Mouse (Mus musculus) forebrain, embryonic 13.5 days (tissue): ENCODE data around the gene Prkce. TPM values are rescaled to one million over a fixed set of nuclear protein-coding genes. Genes with fewer than 3 reads are reported as not detected.
A peak's percentile ranks its signal among the peaks of the same experiment; 100 is the strongest.

Source experiments
- ATAC-seq: fragments of 200-750 bp; cut with Nextera tagmentation; 2 replicates; pipeline ENCODE4 v1.8.0; 2017
- H3K27ac ChIP-seq: fragments of 300-500 bp; sonication (generic); 2 replicates; pipeline ENCODE4 v1.5.1; 2015; ENCODE audit warnings: inconsistent platforms, mild to moderate bottlenecking, moderate library complexity
- H3K27me3 ChIP-seq: fragments of 300-500 bp; sonication (generic); 2 replicates; pipeline ENCODE4 v1.6.1; 2015; ENCODE audit warnings: mild to moderate bottlenecking, inconsistent platforms
- H3K36me3 ChIP-seq: fragments of 300-500 bp; sonication (generic); 2 replicates; pipeline ENCODE4 v1.6.1; 2015; ENCODE audit warnings: mild to moderate bottlenecking, inconsistent platforms; ENCODE audit not compliant: poor library complexity, severe bottlenecking
- H3K4me1 ChIP-seq: fragments of 300-500 bp; sonication (generic); 2 replicates; pipeline ENCODE4 v1.6.1; 2015; ENCODE audit warnings: inconsistent platforms
- H3K4me2 ChIP-seq: fragments of 300-500 bp; sonication (generic); 2 replicates; pipeline ENCODE4 v1.6.1; 2015; ENCODE audit warnings: inconsistent platforms, mild to moderate bottlenecking, moderate library complexity
- H3K4me3 ChIP-seq: fragments of 300-500 bp; sonication (generic); 2 replicates; pipeline ENCODE4 v1.5.1; 2015; ENCODE audit warnings: mild to moderate bottlenecking, inconsistent platforms
- H3K9ac ChIP-seq: fragments of 300-500 bp; sonication (generic); 2 replicates; pipeline ENCODE4 v1.6.1; 2015; ENCODE audit warnings: mild to moderate bottlenecking, inconsistent platforms
- H3K9me3 ChIP-seq: fragments of 300-500 bp; sonication (generic); replicated peaks from 2 replicates; pipeline ENCODE4 v1.6.1; 2016; ENCODE audit warnings: inconsistent platforms
- WGBS: fragments of 180-500 bp; shearing (Covaris S2); methylation state at CpG from one replicate; pipeline ENCODE4 v1.1.7; 2015; 5-methylcytosine and 5-hydroxymethylcytosine counted together
- polyA plus RNA-seq: library from polyadenylated mRNA; unstranded; fragments of >200 nt; fragmentation: Nextera tagmentation; extraction: Ambion mirVana; gene quantifications from 2 replicates; pipeline ENCODE4 v1.2.1, GENCODE M21; 2015

Prkce gene
- polyA plus RNA-seq, 1 experiment from 2014 or later = 10.9 TPM

DNA sequence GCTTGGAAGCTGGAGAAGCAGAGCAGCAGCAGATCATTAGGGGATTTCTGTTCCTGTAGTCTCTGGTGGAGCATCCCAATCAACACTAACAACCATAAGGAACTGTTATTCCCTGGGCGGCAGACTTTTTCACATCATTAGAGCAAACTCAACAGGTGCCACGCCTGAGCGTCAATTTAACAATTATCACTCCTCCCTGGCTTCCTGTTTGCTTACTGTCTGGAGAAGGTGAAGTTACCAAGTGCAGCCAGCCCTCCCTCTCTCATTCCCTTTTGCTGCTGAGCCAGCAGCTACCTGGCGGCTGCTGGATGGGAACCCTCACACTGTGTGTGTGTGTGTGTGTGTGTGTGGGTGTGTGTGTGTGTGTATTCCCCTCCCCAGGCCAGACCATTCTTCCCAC is 149.6 kb downstream of the Prkce start:
- Histone ChIP-seq H3K4me3 (no peak overlapping the region), H3K9me3 (no peaks in the 10 kb centered on the region; the same call in 1 of the 2 replicates), H3K27ac (no peak overlapping the region), H3K27me3 (no peaks in the 10 kb centered on the region), H3K4me2 (no peak overlapping the region), H3K36me3 (no peaks in the 10 kb centered on the region), H3K9ac (no peak overlapping the region), H3K4me1 (peaks cover under 1% of the 10 kb centered on the region; the same call in 1 of the 2 replicates)
- WGBS = 77% methylated on average over 4 of the region's 4 CpGs
- no peak for ATAC-seq

DNA sequence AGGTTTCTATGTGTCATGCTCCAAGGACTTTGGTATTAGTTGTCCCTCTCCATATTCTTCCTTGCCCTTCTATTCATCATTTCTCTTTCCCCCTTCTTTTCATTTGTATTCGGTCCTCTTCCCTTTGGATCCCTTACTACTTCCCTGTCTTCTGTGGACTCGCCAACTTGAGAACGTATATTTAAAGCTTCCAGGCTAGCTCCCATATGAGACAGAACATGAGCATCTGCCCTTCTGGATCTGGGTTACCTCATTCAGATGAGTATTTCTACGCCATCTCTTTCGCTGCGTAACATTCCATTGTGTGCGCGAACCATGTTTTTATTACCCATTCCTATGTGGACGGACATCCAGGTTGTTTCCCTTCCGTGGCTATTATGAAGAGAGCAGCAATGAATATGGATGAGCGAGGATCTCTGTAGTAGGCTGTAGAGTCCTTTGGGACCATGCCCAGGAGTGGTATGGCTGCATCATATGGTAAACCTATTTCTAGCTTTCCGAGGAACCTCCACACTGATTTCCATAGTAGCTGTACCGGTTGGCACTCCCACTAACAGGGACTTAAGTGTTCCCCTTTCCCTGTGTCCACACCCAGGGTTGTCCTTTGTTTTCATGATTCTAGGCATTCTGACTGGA is 152.5 kb downstream of the Prkce start:
- H3K27ac ChIP-seq = no peak overlapping the region
- H3K4me3 ChIP-seq = no peak overlapping the region
- ATAC-seq = no peak
- no peaks in the 10 kb centered on the region for H3K27me3 ChIP-seq
- 91% methylated on average over 13 of the region's 13 CpGs for WGBS
- H3K9ac ChIP-seq = no peak overlapping the region
- H3K36me3 ChIP-seq = no peaks in the 10 kb centered on the region
- no peaks in the 10 kb centered on the region; the same call in 1 of the 2 replicates for H3K9me3 ChIP-seq
- H3K4me1 ChIP-seq = no peaks in the 10 kb centered on the region
- H3K4me2 ChIP-seq = no peak overlapping the region

- H3K4me3 ChIP-seq = no peak overlapping the region
- H3K9ac ChIP-seq = no peak overlapping the region
- no peak overlapping the region for H3K4me2 ChIP-seq
- no peaks in the 10 kb centered on the region; the same call in 1 of the 2 replicates for H3K9me3 ChIP-seq
- no peak overlapping the region for H3K27ac ChIP-seq
- no peak for ATAC-seq
- no peaks in the 10 kb centered on the region for H3K4me1 ChIP-seq
- H3K36me3 ChIP-seq = no peaks in the 10 kb centered on the region
- no peaks in the 10 kb centered on the region for H3K27me3 ChIP-seq
- WGBS = 88% methylated on average over 5 of the region's 5 CpGs
Observed at GRCm38 (mm10) chr17:86322840-86323239, 155.3 kb downstream of the Prkce start.

DNA sequence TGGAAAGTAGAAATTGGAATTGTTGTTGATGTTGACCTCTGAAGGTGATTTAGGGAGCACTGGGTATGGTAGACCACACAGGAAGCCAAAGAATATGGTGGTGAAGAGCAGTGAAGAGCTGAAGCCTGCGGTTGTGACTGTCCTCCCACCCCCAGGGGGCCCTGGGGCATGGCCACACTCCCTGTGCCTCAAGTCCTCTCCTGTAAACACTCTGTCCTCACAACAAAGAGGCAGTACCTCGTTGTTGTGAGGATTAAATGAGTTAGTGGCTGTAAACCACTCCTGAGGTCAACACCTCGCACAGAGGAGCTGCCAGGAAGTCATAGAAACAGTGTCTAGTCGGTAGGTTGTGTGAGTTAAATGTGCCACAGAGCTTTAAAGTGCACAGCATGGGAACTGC is 155.7 kb downstream of the Prkce start:
- H3K27me3 ChIP-seq = no peaks in the 10 kb centered on the region
- no peak overlapping the region for H3K27ac ChIP-seq
- no peaks in the 10 kb centered on the region for H3K4me1 ChIP-seq
- H3K4me2 ChIP-seq = no peak overlapping the region
- H3K4me3 ChIP-seq = no peak overlapping the region
- no peaks in the 10 kb centered on the region; the same call in 1 of the 2 replicates for H3K9me3 ChIP-seq
- WGBS = 52% methylated on average over 4 of the region's 4 CpGs
- H3K9ac ChIP-seq = no peak overlapping the region
- no peak for ATAC-seq
- H3K36me3 ChIP-seq = no peaks in the 10 kb centered on the region

GRCm38 (mm10) chr17:86323909-86324686 is 156.5 kb downstream of the Prkce start:
- H3K4me1 ChIP-seq = peaks cover under 1% of the 10 kb centered on the region; the same call in 1 of the 2 replicates
- H3K4me3 ChIP-seq = no peak overlapping the region
- no peak overlapping the region for H3K9ac ChIP-seq
- H3K36me3 ChIP-seq = no peaks in the 10 kb centered on the region
- H3K4me2 ChIP-seq = no peak overlapping the region
- no peak overlapping the region for H3K27ac ChIP-seq
- no peaks in the 10 kb centered on the region for H3K27me3 ChIP-seq
- ATAC-seq = no peak
- 76% methylated on average over 6 of the region's 6 CpGs for WGBS
- no peaks in the 10 kb centered on the region for H3K9me3 ChIP-seq

DNA sequence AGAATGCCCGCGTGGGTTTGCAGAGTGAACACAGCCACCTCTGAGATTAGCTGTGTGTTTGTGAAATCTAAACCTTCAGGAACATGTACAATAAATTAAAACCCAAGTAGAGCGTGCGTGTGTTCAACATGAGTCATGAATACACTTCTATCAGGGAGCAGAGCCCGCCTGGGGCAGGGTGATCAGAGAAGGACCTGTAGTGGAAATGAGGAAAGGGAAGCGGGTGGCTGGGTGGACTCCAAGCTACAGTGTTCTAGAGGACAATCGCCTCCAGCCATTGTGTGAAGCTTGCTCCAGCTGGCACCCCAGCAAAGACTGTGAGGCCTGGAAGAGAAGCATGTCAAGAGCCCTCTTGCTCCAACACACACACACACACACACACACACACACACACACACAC is 157.2 kb downstream of the Prkce start:
- no peak overlapping the region for H3K4me3 ChIP-seq
- H3K9me3 ChIP-seq = no peaks in the 10 kb centered on the region
- H3K4me1 ChIP-seq = peaks cover 7% of the 10 kb centered on the region
- no peak overlapping the region for H3K27ac ChIP-seq
- H3K36me3 ChIP-seq = no peaks in the 10 kb centered on the region
- H3K27me3 ChIP-seq = no peaks in the 10 kb centered on the region
- ATAC-seq = no peak
- no peak overlapping the region for H3K9ac ChIP-seq
- no peak overlapping the region for H3K4me2 ChIP-seq
- WGBS = 89% methylated on average over 7 of the region's 7 CpGs

- H3K4me3 ChIP-seq = no peak overlapping the region
- no peaks in the 10 kb centered on the region for H3K9me3 ChIP-seq
- no peak for ATAC-seq
- peaks cover 13% of the 10 kb centered on the region for H3K4me1 ChIP-seq
- WGBS = 85% methylated on average over 10 of the region's 10 CpGs
- H3K4me2 ChIP-seq = no peak overlapping the region
- no peaks in the 10 kb centered on the region for H3K36me3 ChIP-seq
- no peaks in the 10 kb centered on the region for H3K27me3 ChIP-seq
- H3K9ac ChIP-seq = no peak overlapping the region
- H3K27ac ChIP-seq = no peak overlapping the region
Observed at GRCm38 (mm10) chr17:86325317-86325716, 157.7 kb downstream of the Prkce start.

- WGBS = 79% methylated on average over 4 of the region's 4 CpGs
- H3K36me3 ChIP-seq = no peaks in the 10 kb centered on the region
Observed at GRCm38 (mm10) chr17:86327958-86328357, 160.4 kb downstream of the Prkce start.

DNA sequence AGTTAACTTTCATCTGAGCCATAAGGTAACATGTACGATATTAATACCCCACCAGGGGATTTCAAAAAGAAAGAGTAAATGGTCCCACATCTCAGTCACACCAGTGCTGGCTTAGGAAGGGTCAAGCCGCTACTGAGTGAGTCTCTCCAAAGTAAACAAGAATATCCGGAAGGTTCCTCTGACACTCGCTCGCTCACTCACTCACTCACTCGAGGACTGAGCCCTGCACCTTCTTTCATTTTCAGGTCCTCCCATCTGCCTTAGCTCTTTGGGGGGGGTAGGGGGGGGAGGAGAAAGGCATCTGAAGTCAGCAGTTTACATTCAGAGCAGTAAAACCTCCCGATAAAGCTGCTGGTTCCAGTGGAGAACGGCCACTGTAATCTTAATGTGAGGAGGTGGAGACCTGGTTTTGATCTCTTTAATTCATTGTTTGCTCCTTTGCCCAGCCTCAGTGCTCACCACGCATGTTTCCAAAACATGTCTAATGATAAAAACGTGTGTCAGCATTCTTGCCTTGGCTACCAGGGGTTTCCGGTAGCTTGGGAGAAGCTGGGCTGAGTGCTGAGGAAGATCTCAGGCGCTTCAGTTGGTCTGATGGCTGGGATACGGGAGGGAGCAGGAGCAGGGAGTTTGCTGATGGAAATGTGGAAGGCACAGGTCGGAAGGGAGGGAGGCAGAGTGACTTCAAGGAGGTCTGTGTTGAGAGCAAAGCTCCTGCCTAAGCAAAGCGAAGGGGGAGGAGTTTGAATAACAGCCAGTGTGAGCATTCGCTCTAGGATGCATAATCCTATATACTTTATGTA is 161.9 kb downstream of the Prkce start:
- peak; percentile 58; the same call in 1 of the 2 replicates for ATAC-seq
- Histone ChIP-seq H3K9me3 (no peaks in the 10 kb centered on the region), H3K4me3 (no peak overlapping the region), H3K27ac (no peak overlapping the region), H3K27me3 (no peaks in the 10 kb centered on the region), H3K4me1 (peaks cover 18% of the 10 kb centered on the region), H3K9ac (no peak overlapping the region), H3K36me3 (no peaks in the 10 kb centered on the region), H3K4me2 (no peak overlapping the region)
- WGBS = 40% methylated on average over 16 of the region's 16 CpGs

More at GRCm38 (mm10) chr17:86327958-86328357, 160.4 kb downstream of the Prkce start:
- ATAC-seq = no peak
- no peaks in the 10 kb centered on the region for H3K27me3 ChIP-seq
- H3K4me3 ChIP-seq = no peak overlapping the region
- H3K9ac ChIP-seq = no peak overlapping the region
- H3K4me2 ChIP-seq = no peak overlapping the region
- H3K9me3 ChIP-seq = no peaks in the 10 kb centered on the region
- peaks cover 18% of the 10 kb centered on the region for H3K4me1 ChIP-seq
- no peak overlapping the region for H3K27ac ChIP-seq

GRCm38 (mm10) chr17:86330076-86330955 is 162.7 kb downstream of the Prkce start:
- no peaks in the 10 kb centered on the region for H3K36me3 ChIP-seq
- no peaks in the 10 kb centered on the region for H3K9me3 ChIP-seq
- 47% methylated on average over 16 of the region's 16 CpGs for WGBS
- no peaks in the 10 kb centered on the region for H3K27me3 ChIP-seq
- no peak overlapping the region for H3K4me3 ChIP-seq
- peaks cover 18% of the 10 kb centered on the region for H3K4me1 ChIP-seq
- no peak overlapping the region for H3K27ac ChIP-seq
- no peak overlapping the region for H3K4me2 ChIP-seq
- ATAC-seq = 0 out of 2 replicates have a peak, but pooled peaks have one; percentile 39
- no peak overlapping the region for H3K9ac ChIP-seq

DNA sequence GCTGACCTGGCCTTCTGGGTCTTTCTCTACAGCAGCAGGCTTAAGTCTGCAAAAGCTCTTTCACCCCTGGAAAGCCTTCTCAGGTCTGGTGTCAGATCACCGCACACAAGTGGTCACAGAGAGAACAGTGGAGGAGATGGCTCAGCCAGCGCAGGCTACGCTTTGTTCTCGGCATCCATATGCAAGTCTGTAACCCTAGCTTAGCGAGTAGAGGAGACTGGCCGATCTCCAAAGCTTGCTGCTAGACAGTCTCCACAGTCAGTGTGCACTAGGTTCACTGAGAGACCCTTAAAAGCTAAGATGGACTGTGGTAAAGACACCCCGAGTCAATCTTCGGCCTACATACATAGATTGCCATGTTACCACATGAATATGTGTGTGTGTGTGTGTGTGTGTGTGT is 164.2 kb downstream of the Prkce start:
- no peaks in the 10 kb centered on the region for H3K9me3 ChIP-seq
- no peaks in the 10 kb centered on the region for H3K27me3 ChIP-seq
- H3K36me3 ChIP-seq = no peaks in the 10 kb centered on the region
- no peak overlapping the region for H3K4me2 ChIP-seq
- peaks cover 18% of the 10 kb centered on the region for H3K4me1 ChIP-seq
- ATAC-seq = no peak
- no peak overlapping the region for H3K27ac ChIP-seq
- no peak overlapping the region for H3K4me3 ChIP-seq
- H3K9ac ChIP-seq = no peak overlapping the region
- WGBS = 78% methylated on average over 8 of the region's 8 CpGs
